Mouse (Mus musculus): Measurements from ENCODE around the gene Acer2.

The Acer2 gene

DNA sequence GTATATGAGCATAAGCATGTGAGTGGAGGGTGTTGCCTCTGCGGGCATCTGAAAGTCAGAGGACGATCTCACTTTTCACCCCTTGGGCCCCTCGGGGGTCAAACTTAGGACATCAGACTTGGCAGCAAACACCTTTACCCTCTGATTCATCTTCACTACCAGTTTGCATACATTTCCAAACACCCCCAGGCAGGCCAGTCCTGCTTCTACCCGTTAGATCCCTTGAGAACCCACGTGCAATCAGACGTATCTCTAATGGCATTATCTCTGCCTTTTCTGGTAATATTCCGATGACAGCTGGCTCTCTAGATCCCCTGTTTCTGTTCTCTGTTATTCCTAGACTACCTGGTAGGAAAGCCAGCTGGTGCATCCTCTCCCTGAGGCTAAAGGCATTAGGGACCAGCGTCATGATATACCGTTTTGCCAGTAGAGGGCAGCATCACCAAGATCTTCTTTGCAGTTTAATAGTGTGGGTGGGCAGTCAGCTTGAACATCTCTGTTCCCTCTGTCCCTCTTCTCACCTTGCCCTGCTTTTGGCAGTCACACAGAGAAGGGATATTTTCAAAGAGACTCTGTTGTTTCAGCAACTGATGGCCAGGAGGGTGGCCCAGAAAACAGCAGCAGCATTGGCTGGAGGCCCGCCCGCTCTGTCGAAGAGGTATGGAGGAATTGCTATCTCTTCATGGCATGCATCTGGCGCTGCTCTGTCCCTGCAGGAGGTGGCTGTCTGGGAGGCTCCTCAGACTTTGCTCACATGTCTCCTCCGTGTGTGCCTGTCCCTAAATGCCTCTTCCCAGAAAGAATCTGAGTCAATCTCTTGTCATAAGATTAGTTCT, 83.6 kb downstream of the Acer2 start:
- peak; percentile 47 to 59 for DNase-seq

DNA sequence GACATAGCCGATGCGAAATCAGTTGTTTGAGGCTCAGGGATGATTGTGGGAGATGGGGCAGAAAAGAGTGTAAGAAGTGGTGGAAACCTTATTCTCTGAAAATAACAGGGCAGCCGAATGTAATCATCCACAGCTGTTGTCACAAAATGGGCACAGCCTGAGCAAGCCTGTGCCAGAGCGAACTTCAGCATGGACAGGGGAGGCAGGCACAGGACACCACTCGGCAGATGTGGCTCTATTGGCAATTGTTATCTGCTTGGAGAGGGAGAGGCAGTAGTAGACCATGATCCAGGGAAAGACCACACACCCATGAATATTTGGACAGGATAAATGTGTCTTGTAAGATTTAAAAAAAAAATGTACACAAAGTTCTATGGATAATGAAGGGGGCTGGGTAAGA, 103.1 kb downstream of the Acer2 start:
- no peak for DNase-seq

Data from cerebellum, adult 18-20 months (tissue).